Comparison of ENCODE assay signal across 8 mouse cellular contexts in genomic region chr14:47472743-47473546, GRCm38 (mm10). TPM values are rescaled to one million over a fixed set of nuclear protein-coding genes. Genes with fewer than 3 reads are reported as not detected.
A peak's percentile ranks its signal among the peaks of the same experiment; 100 is the strongest.
DNase-seq lines count a peak whose midpoint lies in the region; ATAC-seq and TF ChIP-seq lines count a peak whose summit lies in the region.

No protein-coding gene starts in this region.

- TF ChIP-seq CTCF in left cerebral cortex, adult 2 months (IDR thresholded peaks at IDR 0.05) = no peak

- no peaks in the 10 kb centered on the region for H3K9me3 ChIP-seq in hindbrain, embryonic 11.5 days (ENCODE audit: control insufficient read depth, low read length)
- H3K9me3 ChIP-seq in megakaryocyte, embryonic 14.5 days = no peaks in the 10 kb centered on the region

- peak; percentile 43 for DNase-seq in WW6 (ENCODE audit: low read depth, low spot score)
- DNase-seq in cerebellum, adult 8-10 months = peak; percentile 70
- peak; percentile 48 for DNase-seq in forelimb bud, embryonic 11.5 days (ENCODE audit: low read depth, low spot score)
- DNase-seq in hindbrain, embryonic 11.5 days (ENCODE audit: low spot score) = peak; percentile 80
- DNase-seq in left cerebral cortex, adult 2 months (ENCODE audit: extremely low spot score in 1 of 2, low spot score in 2 of 2) = peak; percentile 57 to 61
- peak; percentile 64 for DNase-seq in right cerebral cortex, postnatal 14 days
- peak; percentile 70 for DNase-seq in yolk sac, embryonic 10.5 days (ENCODE audit: low spot score)

- peak overlapping the region; percentile 94 for H3K4me3 ChIP-seq in hindbrain, embryonic 11.5 days (ENCODE audit: low read depth, low read length)
- peak overlapping the region; percentile 91 for H3K4me3 ChIP-seq in left cerebral cortex, adult 2 months
- H3K4me3 ChIP-seq in megakaryocyte, embryonic 14.5 days (replicated peaks) = peak overlapping the region; percentile 98

- H3K4me2 ChIP-seq in hindbrain, embryonic 11.5 days (replicated peaks; ENCODE audit: low read depth, low read length) = peak overlapping the region; percentile 88

- 4% methylated on average over 49 of the region's 69 CpGs for WGBS in hindbrain, embryonic 11.5 days

- peak overlapping the region; percentile 88 for H3K27ac ChIP-seq in hindbrain, embryonic 11.5 days (ENCODE audit: low read depth, low read length)
- peak overlapping the region; percentile 85 for H3K27ac ChIP-seq in left cerebral cortex, adult 2 months

- ATAC-seq in hindbrain, embryonic 11.5 days (ENCODE audit: low FRiP score) = peak; percentile 84

- intact Hi-C loops in left cerebral cortex, adult 2 months (cut with DNase I) = loop anchor here (1.0 kb wide), 2 partner anchors 56 to 61 kb away; no protein-coding TSS in a partner anchor

- peak overlapping the region; percentile 88 for H3K9ac ChIP-seq in hindbrain, embryonic 11.5 days (ENCODE audit: low read depth, low read length)

- H3K4me1 ChIP-seq in hindbrain, embryonic 11.5 days (replicated peaks; ENCODE audit: control insufficient read depth, insufficient read depth, low read length) = no peaks in the 10 kb centered on the region
- H3K4me1 ChIP-seq in megakaryocyte, embryonic 14.5 days = peaks cover 38% of the 10 kb centered on the region

- H3K27me3 ChIP-seq in hindbrain, embryonic 11.5 days (ENCODE audit: control insufficient read depth, insufficient read depth, low read length) = no peaks in the 10 kb centered on the region
- peaks cover under 1% of the 10 kb centered on the region for H3K27me3 ChIP-seq in megakaryocyte, embryonic 14.5 days (replicated peaks)

- H3K36me3 ChIP-seq in hindbrain, embryonic 11.5 days (ENCODE audit: control insufficient read depth, insufficient read depth, low read length) = no peaks in the 10 kb centered on the region
- no peaks in the 10 kb centered on the region for H3K36me3 ChIP-seq in megakaryocyte, embryonic 14.5 days (replicated peaks; ENCODE audit: low read length)

RNA-seq across cellular contexts. Expression of gene Fbxo34, which starts 22.7 kb away (rescaled TPM):
- 20.1 and 22.9 TPM in 2 replicates for polyA plus RNA-seq in hindbrain, embryonic 11.5 days (2014; fragmentation: Nextera tagmentation; extraction: Ambion mirVana)
- total RNA-seq in left cerebral cortex, adult 2 months (2021) = 100 to 1,000 TPM in 1 of 2 experiments, 10 to 100 TPM in 1; 86.6 to 110 TPM
- 4.2 and 4.8 TPM in 2 replicates for polyA plus RNA-seq in megakaryocyte, embryonic 14.5 days (2012; ENCODE audit: insufficient read depth, low replicate concordance)

RNA-seq across cellular contexts. Expression of gene Dlgap5, which starts 54.7 kb away (rescaled TPM):
- 59.9 and 63.2 TPM in 2 replicates for polyA plus RNA-seq in hindbrain, embryonic 11.5 days (2014; fragmentation: Nextera tagmentation; extraction: Ambion mirVana)
- total RNA-seq in left cerebral cortex, adult 2 months (2021) = under 1 TPM; 0.43 to 0.47 TPM
- 4.1 and 11.0 TPM in 2 replicates for polyA plus RNA-seq in megakaryocyte, embryonic 14.5 days (2012; ENCODE audit: insufficient read depth, low replicate concordance)

Comparison
In these comparisons a context has a peak if more than half of its experiments do, and no peak if none do; other contexts are left out.
1. Peak in every context shown above with its lines: DNase-seq, ATAC-seq, H3K4me3 ChIP-seq and H3K27ac ChIP-seq.